Mouse (Mus musculus) kidney, adult 8-10 months (tissue): Measurements from ENCODE around the gene Gpr132.

Experiments
- DNase-seq, 2 experiments: peaks; one replicate each; pipeline ENCODE4 v3.0.0; 2022

Gpr132 gene

DNA sequence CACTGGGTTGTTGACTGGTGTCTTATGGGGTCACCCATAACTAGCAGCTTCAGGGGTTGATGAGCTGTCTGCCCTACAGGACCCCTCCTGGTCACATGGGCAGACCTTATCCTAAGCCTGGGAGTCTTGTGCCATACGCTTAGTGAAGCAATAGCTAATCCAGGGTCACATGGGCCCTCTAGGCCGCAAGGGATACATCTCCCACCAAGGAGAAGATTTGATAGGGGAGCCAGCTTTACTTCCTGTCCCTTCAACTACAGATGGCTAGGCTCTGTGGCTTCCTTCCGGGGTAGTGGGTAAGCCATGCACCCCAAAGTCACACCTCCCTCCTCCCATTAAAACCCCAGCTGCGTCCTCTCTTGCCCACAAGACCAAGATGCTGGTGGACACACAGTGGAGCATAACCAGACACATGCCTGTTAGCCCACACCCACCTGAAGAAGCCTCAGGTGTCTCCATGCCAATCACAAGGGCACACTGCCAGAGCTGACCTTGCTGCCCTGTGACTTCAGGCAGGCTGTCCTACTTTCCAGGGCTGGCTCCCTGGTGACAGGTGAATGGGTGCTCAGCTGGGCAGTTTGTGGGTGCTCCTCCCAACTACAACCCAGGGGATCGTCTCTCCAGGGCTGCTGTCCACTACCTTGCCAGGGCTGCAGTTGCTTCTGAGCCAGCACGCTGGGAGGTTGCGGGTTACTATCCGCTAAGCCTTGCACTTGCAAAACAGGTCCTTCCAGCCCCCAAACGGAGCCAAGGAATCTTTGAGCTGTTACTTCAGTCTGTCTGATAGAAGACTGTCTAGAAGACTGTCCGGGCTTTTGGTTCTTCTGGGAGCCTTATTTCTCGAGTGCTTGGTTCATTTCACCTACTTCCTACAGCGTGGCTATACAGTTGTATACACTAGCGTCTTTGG is at the start of gene Gpr132:
Gene Gpr132, minus strand, starts transcription at position 51 of the 910 bp plus-strand sequence.
- DNase-seq: no peak

GRCm38 (mm10) chr12:112917486-112917885 is 49.5 kb upstream of the Gpr132 start:
- DNase-seq: peak in 1 of 2 experiments; percentile 39

DNA sequence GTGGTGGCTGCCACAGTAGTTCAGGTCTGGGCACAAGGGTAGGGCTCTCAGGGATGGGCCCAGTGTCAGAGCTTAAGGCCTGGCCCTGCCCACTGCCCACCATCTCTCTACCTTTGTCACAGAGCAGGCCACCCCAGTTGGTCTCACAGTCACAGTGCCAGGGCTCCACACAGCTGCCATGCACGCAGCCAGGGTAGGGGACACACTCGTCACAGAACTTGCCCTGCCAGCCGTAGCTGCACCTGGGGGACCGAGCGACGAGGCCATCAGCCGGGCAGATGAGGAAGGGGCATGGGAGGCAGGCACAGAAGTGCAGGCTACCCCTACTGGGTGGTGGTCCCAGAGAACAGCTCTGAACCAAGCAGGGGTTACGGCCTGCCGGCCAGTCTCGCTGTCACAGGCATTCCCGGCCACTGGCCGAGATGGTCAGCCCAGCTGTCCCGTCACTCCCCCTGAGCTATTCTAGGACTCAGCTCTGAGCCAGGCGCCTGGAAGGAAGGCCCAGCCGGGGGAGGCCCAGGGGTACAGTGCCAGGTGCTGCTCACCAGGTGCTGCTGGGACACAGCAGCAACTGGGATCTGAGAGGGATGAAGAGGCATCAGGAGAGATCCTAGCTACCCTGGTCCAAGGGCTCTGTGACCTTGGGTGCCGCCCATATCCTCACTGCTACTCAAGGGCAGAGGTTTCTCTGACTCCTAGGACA is 48.8 kb upstream of the Gpr132 start:
- DNase-seq: no peak

GRCm38 (mm10) chr12:112915587-112915986 is 47.6 kb upstream of the Gpr132 start:
- DNase-seq: no peak

- peak in 1 of 2 experiments; percentile 28 for DNase-seq
Measured at GRCm38 (mm10) chr12:112914527-112914926, 46.5 kb upstream of the Gpr132 start.

DNA sequence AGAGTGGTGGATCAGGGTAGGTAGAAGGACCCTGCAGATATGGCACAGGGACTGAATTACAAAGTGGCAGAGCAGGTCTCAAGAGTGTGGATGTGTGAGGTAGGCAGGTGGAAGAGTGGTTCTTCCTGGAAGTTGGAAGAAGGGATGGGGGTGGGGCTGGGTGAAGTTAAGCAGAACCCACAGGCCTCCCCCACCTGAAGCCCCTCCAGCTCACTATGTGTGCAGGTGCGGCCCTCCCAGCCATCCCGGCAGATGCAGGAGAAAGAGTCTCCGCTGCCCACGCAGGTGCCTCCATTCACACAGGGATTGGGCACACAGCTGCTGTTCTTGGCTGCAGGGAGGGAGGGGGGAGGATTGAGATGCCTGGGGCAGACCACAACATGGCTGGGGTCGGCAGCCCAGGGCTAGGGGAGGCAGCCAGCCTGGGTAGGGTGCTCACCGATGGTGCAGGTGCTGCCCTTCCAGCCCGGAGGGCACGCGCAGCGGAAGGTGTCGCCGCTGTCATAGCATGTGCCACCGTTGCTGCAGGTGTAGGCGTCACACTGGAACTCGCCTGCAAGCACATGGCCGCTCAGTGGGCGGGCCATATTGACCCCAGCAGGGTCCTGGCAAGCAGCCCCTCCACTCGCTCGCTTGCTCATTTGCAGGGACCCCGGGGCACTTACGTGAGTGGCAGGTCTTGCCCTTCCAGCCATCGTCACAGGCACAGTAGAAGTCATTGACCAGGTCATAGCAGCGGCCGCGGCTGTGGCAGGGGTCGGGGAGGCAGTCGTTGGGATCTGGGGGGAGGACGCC is 45.1 kb upstream of the Gpr132 start:
- DNase-seq: no peak

DNA sequence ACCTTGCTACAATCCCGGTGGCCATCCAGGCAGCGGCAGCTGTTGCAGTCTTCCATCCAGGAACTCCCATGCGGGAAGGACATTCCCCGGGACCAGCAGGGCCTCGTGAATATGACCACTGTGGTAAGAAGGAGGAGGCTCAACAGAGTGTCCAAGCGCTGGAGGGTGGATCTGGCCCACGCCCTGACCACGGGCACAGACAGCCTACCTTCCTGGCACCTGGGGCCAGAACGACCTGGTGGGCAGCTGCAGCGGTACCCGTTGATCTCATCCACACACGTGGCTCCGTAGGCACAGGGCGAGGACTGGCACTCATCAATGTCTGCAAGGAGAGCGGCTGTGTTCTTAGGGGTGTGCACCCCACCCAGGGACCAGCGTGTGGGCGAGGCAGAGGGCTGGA is 43.7 kb upstream of the Gpr132 start:
- no peak for DNase-seq

DNA sequence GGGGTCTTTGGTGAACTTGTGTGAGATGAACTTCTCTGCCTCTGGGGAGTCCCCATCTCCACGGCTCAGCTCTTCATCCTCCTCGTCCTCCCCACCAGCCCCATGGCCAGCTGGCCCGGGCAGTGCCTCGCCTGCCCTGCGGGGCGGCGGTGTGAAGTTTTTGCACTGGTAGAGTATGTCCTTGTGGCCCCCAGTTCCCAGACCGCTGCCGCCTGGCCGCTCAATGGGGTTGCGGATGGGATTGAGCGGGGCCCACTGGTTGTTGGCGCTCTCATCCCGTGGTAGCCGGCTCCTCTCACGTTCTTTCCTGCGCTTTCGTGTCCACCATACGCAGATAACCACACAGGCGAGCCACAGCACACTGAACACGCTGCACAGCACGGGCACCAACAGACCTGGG is 41.0 kb upstream of the Gpr132 start:
- no peak for DNase-seq

DNA sequence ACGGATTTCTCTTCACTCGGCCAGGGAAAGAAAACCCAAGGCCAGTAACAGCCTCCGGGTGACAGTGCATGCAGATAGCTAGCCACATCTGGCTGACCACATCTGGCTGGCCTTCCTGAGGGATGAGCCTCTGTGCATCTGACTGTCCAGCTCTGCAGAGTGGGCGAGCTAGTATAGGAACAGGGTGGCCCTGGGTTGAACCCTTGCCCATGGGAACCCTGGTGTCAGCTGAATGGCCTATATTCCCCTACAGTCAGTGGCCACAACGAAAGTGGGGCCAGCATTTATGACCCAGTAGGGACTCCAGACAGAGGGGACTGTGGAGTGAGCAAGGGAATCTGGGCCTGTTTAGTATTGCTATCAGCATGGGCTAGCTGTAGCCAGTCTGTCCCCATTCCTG is 37.0 kb upstream of the Gpr132 start:
- no peak for DNase-seq

DNA sequence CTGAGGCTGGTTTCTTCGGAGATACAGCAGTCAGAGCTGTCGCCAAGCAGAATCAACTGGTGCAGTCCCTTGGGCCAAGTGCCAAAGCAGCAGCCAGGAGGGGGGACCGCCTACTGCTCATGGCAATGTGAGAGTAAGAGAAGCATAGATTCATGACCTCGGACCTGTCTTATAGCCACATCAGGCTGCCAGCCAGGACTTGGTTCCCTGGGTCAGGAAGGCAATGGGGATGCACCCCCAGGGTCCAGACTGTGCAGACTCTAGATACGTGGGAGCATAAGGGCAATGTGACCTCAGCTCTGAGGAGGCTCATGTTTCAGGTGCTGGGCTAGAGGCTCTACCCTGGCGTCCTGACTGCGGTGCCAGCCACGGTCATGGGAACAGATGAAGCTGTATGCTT is 35.9 kb upstream of the Gpr132 start:
- DNase-seq: no peak

GRCm38 (mm10) chr12:112900641-112901040 is 32.6 kb upstream of the Gpr132 start:
- no peak for DNase-seq

GRCm38 (mm10) chr12:112898960-112899359 is 30.9 kb upstream of the Gpr132 start:
- no peak for DNase-seq

GRCm38 (mm10) chr12:112898351-112898750 is 30.3 kb upstream of the Gpr132 start:
- no peak for DNase-seq

DNA sequence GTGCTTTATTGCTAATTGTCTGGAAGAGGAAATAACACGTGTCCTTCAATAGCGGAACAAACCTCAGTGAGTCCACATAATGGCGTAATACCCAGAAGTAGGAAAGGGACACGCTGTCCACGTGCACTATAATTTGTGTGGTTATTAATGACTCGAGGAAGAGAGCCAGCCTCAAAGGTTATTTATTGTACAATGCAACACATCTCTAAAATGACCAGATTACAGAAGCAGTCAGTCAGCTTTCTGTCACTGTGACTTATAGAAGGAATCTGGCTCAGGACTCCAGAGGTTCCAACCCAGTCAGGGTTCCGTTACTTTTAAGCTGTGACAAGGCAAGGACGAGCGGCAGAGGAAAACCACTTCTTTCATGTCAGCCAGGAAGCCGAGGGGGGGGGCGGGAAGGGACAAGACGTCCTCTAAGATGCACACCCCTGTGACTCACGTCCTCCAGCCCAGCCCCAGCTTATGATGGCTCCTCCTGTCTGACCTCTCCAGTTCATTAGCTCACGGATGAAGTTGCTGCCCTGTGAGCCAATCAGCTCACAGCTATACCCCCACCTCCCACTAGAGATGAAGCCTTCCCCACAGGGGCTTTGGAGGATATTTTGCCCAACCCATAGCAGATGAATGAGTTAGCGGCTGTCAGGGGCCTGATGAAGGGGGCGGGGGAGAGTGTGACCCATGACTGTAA is 29.6 kb upstream of the Gpr132 start:
- peak; percentile 31 to 33 for DNase-seq

DNA sequence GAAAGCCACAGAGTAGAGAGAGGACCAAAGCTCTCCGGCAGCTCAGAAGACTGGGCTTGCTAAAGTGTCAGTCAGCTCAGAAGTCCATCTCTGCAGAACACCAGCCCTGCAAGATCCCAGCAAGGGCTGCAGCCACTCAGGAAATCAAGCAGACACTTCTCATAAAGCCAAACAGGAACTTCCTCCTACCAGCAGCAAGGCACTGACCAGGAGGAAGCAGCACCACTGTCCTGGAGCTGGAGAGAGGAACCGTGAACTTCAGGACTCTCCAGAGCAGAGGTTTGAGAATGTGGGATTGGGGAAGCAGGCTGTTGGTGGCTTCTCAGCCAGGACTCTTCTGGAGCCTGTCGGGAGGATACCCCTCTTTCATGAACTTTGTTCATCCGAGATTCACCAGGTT is 26.9 kb upstream of the Gpr132 start:
- no peak for DNase-seq

DNA sequence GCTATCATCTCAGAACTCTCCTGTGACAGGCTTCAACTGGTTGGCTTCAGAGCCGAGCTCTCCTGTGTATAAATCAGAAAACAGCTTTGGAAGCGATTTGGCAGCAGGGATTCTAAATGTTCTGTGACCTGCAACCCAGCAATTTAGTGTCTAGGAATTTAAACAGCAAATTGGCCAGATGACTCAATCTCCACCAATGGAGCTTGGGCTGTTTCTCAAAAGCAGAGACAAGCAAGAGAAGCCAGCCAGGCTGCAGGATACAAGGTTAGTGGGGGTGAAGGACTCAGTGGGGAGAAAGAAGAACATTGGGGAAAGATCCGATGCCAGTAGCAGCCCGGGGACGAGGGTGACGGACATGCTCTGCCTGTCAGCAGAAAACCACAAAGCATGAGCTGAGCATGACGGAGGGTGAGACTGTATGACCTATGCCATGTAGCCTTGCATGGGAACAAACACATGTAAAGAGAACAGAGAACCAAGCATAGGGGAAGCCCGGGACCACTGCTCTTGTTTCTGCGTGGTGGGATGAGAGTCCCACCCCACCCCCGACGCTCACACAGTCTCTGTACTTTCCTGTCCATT is 26.4 kb upstream of the Gpr132 start:
- DNase-seq: no peak

DNA sequence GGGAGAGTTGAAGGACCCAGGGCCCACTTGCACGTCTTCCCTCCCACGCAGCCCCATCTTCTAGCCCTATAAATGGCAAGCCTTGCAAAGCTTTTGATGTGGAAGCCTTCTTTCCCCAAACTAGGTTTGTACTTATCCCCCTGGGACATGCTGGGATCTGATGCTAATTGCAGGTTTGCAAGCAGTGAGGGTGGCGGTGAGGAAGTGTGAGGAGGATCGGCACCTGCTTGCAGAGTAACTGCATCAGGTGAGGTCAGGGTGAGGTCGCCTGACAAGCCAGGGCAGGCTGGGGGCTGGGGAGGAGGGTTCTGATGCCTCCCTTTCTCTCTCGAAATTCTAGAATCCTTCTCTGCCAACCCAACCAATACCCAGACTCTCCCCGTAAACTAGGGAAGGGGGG is 17.4 kb upstream of the Gpr132 start:
- DNase-seq: no peak

- DNase-seq: no peak
Measured at GRCm38 (mm10) chr12:112881301-112881815, 13.3 kb upstream of the Gpr132 start.

GRCm38 (mm10) chr12:112880661-112881060 is 12.6 kb upstream of the Gpr132 start:
- DNase-seq: no peak

- no peak for DNase-seq
Measured at GRCm38 (mm10) chr12:112879731-112880130, 11.7 kb upstream of the Gpr132 start.

DNA sequence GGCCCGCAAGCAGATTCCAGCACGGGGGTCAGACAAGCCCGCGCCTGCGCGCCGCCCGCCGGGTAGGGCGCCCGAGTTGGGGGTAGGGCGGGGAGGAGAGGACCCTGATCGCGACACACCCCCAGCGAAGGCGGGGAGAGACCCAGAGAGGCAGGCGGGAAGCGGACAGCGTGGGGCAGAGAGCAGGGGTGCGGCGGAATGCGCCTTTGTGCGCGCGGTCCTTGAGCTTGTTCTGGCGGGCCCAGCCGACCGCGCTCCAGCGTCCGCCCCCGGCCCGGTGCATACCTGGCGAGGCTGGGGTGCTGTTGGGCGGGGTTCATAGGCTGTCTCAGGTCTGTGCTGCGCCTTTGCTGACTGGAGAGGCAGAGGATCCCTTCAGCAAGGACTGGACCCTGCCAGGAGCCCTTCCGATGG is 9.6 kb upstream of the Gpr132 start:
- no peak for DNase-seq

GRCm38 (mm10) chr12:112877073-112877576 is 9.1 kb upstream of the Gpr132 start:
- no peak for DNase-seq
